Mouse (Mus musculus): ENCODE measurements at regions not wholly inside any gene's neighbourhood (a gene's known extent, or its start where the extent isn't known, plus 50 kb on each side); places are given as distances from the start of the nearest gene placed in this dataset.

DNA sequence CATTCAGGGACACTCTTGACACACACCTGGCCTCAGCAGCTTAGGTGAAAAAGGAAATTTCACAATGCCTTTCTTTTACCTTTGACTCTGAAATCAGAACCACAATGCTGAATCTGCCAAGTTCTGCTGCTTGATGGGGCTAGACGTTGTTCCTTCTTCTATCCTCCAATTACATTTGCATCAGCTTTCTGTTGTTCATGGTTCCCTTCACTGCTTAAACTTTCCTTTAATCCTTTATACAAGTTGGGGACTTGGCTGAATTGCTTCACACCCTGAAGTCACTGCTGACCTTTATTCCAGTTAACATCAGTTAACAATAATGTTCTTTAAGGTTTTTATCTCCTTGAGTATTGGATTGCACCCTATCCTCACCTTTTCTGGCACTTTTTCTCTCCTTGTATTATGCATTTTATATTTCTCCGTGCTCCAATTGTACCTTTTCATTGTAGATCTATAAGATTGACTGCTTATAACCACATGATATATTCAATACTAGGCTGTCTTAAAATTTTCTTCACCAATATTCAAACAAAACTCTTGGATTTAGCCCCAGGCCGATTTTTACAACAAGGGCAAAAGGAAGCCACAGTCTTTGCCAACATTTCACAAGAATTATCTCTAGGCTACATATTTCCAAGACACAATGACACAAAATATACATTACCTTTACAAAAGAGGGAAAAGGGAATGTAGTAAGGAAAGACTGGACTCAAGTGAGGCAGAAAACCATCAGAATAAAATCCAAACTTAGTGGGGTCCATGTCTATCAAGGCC is 92.0 kb upstream of the Fut9 start:
- ATAC-seq = no peak

More for the DNA sequence above, 92.0 kb upstream of the Fut9 start:
- no peak overlapping the region for H3K9ac ChIP-seq (replicated peaks; ENCODE audit: low read depth)
- no peaks in the 10 kb centered on the region for H3K9me3 ChIP-seq (ENCODE audit: low read length)
- H3K4me1 ChIP-seq (ENCODE audit: insufficient read depth, low read depth, low read length) = no peaks in the 10 kb centered on the region
- H3K27ac ChIP-seq (ENCODE audit: low read length) = no peak overlapping the region
- no peaks in the 10 kb centered on the region for H3K27me3 ChIP-seq (replicated peaks; ENCODE audit: insufficient read depth, low read length)
- H3K4me2 ChIP-seq (replicated peaks; ENCODE audit: low read depth, low read length) = no peak overlapping the region
- no peaks in the 10 kb centered on the region for H3K36me3 ChIP-seq (ENCODE audit: insufficient read depth, low read length)
- H3K4me3 ChIP-seq (ENCODE audit: low read depth, low read length) = no peak overlapping the region
- DNase-seq (ENCODE audit: low spot score) = no peak
- TF ChIP-seq EP300 (IDR thresholded peaks at IDR 0.05) (no peak), CTCF (IDR thresholded peaks at IDR 0.05) (no peak)
- 62% methylated on average over 3 of the region's 3 CpGs for WGBS

Data from lung, postnatal 0 days (tissue).